Mouse (Mus musculus): ENCODE data around the gene Pcyt2. TPM values are rescaled to one million over a fixed set of nuclear protein-coding genes. Genes with fewer than 3 reads are reported as not detected.
"Not testable (repeated sequence)": the region's sequence is repeated elsewhere in the genome, so short reads cannot be mapped to it uniquely, and the experiment has no call there.

Pcyt2 gene
- total RNA-seq, 2 experiments from 2014 or later, result 150 TPM

DNA sequence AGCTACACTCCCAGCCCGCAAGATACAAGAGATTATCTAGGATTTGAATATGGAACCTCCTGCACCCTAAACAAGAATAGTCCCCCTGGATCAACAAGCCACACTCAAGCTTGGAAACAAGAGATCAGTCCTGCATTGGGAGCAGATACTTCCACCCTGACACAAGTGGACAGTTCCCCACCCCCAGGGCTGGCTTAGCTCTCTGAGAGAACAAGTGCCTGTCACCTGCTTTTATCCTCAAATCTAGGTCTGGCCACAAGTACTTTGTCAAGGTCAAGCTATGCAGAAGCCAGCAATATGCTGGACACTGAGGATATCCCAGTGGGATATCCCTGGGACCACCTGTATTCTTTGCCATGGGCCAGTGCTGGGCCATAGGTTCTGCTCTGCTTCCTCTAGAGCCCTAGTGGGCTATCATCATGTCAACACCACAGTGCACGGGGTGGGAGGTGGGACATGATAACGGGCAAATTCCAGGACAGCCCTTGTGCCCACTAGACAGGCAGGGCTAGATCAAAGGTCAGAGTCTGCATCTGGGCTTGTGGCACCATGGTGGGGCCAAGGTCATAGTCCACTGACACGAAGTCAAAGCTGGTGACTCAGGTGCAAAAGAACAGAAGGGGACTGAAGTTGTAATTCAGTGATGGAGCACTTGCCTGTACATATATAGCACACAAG lies 980 bp downstream of the Pcyt2 start:
- DNase-seq (ENCODE audit: low spot score in 2 of 2), result no peak

DNA sequence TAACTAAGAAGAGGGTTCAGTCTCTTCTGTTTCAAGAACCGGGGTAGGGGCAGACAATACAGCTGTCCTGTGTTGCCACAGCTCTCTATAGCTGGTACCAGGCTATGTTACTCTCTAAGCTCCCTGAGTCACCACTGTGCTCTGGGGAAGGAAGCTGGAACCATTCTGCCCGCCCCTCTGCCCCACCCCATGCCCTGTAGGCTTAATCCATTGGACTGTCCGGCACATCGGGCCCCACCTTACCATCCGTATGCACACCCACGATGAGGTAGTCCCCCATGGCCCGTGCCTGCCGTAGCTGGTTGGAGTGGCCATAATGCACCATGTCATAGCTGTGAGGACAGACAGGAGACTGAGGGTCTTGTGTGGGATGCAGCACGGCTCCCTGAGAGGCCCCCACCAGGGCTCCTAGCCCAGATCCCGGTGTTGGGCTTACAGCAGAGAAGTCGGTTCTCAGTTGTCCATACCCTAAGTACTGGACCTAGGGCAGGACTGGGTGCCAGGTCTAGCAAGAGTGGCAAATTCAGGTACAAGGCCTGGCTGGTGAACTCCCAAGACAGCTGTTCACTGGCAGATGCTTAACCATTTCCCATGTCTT lies 2.0 kb downstream of the Pcyt2 start:
- no peak for DNase-seq (ENCODE audit: low spot score in 2 of 2)

DNA sequence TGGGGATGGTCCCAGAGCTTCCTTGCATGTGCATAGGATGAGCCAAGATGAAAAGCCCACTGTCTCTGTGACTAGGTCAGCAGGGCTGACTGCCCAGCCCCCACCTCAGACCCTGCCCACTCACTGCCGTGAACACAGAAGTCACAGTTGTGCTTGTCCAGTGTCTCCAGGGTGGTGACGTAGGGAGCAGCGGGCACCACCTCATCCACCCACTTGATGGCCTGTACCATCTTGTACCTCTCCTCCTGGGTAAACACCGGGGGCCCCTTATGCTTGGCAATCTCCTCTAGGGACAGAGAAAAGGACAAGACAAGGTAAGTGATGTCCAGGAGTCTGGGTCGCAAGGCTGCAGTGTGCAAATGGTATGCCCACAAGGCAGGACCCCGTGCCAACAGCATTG lies 2.6 kb downstream of the Pcyt2 start:
- no peak for DNase-seq (ENCODE audit: low spot score in 2 of 2)

DNA sequence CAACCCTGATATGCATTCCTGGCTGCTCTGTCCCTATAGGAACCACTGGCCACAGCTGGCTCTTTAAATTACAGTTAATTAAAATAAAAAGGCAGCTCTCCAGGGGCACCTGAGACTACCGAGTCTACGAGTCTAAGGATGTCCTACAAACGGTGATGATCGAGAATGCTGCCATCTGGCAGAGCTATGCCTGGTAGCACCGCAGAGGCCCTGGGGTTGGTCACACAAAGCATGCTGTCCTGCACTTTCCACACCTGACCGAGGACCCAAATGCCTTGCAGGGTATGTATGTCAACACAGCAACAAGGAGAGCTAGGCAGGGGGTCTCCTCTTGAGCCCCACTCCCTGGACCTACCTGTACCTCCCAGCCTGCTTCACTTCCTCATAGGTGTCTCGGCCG lies 3.8 kb downstream of the Pcyt2 start:
- DNase-seq (ENCODE audit: low spot score in 2 of 2), result no peak

DNA sequence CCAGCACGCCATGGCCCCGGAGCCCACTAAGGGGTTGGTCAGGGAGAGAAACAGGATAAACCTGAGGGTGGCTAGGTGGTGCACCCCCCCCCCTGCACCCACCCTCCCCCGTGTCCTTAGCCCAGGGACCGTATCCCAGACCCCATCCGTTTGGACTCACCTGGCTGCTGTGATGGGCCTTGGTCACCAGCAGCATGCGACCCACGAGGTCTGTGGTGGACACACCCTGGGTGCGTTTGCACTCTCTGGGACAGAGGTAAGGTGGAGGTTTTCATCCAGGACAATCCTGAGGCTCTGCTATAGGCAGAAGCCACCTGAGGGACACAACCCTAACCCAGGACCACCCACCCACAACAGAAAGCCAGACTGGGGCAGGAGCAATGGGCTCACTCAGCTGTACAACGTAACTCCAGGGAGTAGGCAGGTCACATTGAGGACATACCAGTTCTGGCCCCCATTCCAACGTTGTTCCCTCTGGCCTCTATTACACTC lies 4.2 kb downstream of the Pcyt2 start:
- no peak for DNase-seq (ENCODE audit: low spot score in 2 of 2)

DNA sequence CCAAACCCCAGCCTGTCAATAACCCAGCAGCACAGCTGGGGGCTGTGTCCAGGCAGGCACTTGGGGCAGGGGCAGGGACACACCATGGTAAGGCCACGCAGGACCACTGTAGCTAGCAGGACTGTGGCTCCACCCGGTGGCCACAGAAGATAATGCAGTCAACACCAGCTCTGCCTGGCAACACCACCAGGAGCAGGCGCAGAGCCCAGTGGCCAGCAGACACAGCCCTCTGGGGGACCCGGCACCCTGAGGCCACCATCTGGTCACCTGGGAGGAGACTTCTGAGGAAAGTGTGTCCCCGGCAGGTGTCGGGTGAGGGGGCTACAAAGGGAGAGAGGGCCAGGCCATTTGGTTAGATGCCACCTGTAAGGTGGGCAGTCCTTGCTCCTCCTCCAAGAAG lies 5.0 kb downstream of the Pcyt2 start:
- DNase-seq (ENCODE audit: low spot score in 2 of 2), result peak; percentile 63 to 67

DNA sequence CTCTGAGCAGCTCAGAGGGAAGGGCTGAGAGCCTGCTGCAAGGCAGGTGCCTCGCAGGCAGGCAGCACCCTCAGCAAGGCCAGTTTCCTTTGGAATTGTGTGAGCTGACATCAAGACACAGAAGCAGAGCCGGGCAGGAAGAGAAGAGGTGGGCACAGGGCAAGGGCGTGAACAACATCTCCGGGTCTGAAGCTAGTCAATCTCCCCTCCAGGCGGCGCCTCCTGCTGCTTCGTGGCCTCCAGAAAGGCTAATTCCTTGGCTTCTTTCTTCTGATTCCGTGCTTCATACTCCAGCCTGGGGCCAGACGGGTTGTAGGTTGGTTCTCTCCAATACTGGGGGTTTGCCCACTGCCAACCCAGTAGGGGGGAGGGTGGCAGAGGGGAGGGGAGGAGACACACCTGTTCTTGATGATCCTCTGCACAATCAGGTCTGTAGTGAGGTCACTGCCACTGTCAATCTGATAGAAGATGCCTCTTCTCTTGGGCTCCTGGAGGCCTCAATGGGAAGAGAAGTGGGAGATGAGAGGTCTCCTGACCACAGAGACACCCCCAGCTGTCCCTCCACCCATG lies 7.2 kb downstream of the Pcyt2 start:
- no peak for DNase-seq (ENCODE audit: low spot score in 2 of 2)

DNA sequence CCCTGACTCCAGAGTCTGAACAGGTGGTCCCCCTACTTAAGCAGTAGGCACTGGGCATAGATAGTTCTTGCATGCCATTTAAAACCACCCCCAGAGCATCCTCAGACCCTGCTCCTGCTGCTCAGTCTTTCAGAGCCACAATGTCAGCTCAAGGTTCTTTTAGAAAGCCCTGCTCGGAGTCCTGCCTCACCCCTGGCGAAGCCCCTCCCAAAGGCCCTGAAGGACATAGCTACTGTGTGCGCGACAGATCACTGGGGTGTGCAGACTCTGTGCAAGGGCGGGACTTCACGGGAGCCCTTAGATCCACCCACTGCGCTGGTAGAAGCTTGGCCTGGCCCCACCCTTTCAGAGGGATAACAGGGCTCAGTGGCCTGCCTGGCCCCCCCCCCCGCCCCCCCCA lies 8.5 kb downstream of the Pcyt2 start:
- DNase-seq (ENCODE audit: low spot score in 2 of 2), result no peak

DNA sequence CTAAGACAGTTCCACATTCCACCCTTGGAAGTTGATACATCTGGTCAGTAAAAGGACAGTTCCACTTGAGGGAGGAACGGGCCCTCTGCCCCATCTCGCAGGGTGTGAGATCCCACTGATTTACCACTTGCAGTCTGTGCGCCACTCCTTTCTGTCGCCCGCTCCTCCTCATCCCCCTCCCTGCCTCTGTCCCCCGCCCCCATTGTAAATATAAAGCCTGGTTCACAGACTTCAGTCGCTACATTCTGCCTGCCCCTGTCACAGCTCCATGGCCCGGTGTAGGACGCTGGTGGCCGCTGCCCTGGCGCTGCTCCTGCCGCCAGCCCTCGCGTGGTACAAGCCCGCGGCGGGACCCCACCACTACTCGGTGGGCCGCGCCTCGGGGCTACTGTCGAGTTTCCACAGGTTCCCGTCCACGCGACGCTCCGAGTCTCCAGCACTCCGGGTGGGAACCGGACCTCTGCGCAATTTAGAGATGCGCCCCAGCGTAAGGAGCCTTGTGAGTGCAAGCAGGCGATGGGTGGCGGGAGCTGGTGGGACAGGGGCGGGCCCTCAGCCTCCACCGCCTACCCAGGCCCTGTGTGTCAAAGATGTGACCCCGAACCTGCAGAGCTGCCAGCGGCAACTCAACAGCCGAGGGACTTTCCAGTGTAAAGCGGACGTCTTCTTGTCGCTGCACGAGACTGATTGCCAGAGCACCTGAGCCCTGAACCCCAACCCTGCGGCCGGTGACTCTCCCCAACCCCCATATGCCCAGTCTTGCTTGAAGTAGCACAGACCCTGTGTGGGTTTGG lies 9.3 kb downstream of the Pcyt2 start, which contains the start of gene Npb:
Gene Npb (plus strand): TSS at position 237 of the 794 bp plus-strand sequence.
- no peak for DNase-seq (ENCODE audit: low spot score in 2 of 2)

DNA sequence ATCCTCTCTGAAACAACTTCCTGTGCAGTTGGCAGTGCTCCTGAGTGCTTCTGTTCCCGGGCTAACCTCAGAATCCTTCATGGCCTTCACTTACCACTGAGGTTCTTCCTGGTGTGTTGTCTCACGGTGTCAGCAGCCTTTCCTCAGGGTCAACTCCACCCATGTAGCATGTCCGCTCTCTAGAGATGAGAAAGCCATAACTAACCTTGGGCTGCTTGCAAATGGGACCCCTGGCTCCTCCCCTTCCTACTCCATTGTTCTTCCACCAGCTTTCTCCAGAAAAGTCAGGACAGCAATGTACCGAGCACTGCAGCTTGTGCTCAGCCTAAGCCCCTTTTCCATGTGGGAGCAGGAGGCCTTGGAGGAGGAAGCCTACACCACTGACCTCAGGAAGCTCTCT lies 11.0 kb downstream of the Pcyt2 start:
- no peak for DNase-seq (ENCODE audit: low spot score in 2 of 2)

DNA sequence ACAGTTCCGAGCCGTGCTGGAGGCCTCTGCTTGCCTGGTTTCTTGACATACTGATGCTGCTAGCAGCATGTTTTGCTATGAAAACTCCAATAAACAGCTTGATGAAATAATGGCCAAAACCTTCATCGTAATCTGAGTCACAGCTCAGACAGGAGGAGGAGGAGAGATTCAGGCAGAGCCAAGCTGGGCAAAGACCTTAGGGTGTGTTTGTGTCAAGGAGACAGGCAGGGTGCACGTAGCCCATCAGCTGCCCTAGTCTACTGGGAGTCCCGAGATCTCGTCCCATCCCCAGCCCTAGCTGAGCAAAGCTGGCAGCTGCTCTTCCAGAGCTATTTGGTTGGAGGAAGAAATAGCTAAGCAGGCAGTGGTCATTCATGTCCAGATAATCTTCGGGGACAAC lies 12.1 kb downstream of the Pcyt2 start:
- no peak for DNase-seq (ENCODE audit: low spot score in 2 of 2)

DNA sequence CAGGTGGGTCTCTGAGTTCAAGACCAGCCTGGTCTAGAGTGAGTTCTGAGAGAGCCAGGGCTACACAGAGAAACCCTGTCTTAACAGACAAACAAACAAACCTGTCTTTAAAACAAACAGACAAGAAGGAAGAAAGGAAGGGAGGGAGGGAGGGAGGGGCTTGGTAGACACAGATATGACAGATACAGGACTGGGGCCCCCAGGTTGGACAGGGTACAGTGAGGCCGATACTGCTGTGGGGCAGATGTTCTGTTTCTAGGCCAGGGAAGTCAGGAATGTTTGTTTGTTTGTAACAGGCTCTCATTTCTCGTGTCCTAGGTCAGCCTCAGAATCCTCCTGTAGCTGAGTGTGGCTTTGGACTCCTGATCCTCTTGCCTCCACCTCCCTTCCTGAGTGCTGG lies 14.2 kb downstream of the Pcyt2 start:
- no peak for DNase-seq (ENCODE audit: low spot score in 2 of 2)

DNA sequence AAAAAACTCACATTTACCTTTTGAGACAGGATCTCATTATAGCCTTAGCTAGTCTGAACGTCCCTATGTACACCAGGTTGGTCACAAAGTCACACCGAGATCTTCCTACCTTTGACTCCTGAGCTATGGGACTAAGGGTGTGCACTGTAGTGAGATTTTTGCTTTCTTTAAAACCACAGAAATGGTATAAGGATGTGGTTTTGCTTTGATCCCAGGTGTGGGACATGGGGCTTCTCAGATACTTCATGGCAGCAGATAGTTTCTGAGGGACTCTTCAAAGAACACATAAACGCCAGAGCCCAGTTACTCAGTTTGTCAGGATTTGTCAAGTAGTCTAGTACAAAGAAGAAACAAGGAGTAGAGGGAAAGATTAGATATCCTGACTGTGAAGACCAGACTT lies 17.0 kb downstream of the Pcyt2 start:
- DNase-seq (ENCODE audit: low spot score in 2 of 2), result no peak

DNA sequence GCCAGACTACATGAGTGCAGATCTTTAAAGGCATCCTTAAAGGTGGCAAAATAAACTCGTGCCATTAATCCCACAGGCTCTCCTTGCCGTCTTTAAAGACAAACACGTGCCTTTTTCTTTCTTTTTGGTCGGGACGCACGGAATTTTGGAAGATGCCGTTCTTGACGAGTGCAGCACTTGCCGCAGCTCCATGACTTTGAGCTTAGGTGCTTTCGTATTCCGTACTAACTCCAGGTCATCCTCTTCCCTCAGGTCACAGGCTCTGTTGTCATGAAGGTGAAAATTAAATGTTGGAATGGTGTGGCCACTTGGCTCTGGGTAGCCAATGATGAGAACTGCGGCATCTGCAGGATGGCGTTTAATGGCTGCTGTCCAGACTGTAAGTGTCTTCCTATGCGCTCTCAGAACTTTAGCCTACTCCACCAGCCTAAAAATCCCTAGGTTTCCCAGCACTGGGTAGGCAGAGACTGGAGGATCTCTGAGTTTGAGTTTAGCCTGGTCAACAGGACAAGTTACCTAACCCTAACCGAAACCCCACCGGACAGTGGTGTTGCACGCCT lies 18.7 kb downstream of the Pcyt2 start:
- no peak for DNase-seq (ENCODE audit: low spot score in 2 of 2)

DNA sequence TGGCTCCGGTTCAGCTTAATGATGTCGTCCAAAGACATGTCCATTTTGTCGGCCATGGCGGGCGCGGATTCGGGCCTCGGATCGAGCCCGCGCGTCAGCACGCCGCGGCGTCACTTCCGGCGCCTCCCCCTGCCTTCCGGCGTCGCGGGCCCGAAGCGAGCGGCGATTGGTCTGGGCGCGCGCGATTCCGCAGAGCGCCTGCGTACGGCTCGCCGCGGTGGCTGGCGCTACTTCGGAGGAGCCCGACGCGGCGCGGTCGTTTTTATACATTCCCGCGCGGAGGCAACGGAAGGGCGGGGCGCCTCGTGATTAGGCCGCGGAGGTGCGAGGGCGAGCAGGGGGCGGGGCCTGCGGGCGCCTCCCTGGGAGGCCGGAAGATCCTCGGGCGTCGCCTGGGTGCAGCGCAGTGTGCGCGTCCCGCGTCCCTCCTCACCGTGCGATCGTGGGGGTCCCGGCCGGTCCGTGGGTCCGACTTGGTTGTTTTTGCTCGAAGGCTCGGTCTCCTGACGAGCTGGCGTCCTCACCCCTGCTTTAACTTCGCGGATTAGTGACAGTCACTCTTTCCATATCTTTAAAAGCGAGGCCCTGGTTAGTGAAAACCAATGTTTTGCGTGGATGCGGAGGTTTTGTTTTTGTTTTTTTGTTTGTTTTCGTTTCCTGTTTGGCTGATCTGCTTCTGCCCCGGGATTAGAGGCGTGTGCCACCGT lies 19.3 kb downstream of the Pcyt2 start, which contains the start of the genes Alyref and Anapc11:
Gene Alyref (minus strand): TSS at position 83 of the 707 bp plus-strand sequence.
Gene Anapc11 (plus strand): TSS at position 139 of the 707 bp plus-strand sequence.
- peak; percentile 89 to 94 for DNase-seq (ENCODE audit: low spot score in 2 of 2)

DNA sequence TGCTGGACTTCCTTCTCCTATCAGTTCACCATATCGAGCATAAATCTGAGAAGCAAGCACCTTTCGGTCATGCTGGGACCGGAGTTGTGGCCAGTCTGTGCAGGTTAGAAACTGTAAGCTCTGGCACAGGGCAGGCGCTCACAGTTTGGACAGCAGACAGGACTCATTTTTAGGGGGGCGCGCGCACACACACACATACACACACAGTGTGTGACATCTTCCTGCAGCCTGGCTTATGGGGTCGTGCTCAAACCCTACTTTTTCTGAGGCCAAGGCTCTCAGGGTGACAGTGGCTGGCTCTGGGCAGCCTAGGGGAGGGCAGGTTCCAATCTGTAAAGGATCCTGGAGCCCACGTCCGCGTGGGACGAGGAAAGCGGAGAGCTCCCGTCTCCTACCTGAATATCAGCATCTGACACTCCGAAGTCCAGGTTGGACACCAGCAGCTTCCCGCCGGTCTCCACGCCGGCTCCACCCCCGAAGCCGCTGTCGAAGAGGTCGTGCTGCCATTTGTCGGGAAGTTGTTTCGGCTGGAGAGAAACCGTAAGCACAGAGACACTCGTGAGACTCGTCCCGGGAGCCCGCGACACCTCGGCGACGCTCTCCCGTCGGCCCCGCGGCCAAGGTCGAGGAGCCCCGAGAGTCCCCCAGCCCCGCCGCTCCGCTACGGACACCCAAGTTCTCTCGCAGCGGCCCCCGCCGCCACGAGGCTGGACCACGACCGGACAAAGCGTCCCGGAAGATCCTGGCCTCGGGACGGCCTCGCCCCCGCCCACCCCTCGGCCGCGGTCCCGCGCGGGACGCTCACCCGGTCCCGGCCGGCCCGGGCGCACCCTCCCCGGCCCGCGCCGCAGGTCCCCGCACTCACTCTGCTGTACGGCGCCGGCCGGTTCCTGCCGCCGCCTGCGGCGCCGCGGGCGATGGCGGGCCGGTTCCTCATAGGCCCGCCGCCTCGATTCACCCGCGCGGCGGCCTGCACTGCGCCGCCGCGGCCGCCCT lies 20.2 kb downstream of the Pcyt2 start:
- no peak for DNase-seq (ENCODE audit: low spot score in 2 of 2)

DNA sequence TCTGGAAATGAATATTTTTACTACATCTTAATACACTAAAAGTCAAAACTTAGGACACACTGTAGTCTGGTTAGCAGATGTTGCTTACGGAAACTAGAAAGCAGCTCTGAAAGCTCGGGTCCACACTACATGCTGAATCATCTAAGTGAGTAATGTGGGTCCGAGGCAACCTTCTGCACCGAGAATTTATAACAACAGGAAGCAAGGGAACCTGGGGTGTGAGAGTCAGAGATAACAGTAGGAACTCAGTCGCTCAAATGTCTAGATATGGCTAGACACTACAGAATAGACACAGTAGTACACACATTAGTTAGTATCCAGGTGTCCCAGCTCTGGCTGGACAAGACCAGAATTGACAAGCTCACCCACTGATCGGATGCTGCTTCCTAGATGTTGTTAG lies 29.2 kb downstream of the Pcyt2 start:
- no peak for DNase-seq (ENCODE audit: low spot score in 2 of 2)

DNA sequence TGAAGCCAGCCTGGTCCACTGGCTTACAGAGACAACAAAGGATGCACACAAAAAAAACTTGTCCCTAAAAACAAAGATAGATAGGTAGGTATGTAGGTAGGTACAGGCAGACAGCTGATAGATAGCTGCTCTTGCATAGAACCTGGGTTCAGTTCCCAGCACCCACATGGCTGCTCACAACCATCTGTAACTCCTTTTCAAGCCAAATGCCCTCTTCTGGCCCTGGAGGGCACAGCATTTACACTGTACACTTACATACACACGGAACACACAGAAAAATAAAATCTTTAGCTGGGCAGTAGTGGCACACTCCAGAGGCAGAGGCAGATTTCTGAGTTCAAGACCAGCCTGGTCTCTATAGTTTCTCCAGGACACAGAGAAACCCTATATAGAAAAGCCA lies 33.8 kb downstream of the Pcyt2 start:
- no peak for DNase-seq (ENCODE audit: low spot score in 2 of 2)

DNA sequence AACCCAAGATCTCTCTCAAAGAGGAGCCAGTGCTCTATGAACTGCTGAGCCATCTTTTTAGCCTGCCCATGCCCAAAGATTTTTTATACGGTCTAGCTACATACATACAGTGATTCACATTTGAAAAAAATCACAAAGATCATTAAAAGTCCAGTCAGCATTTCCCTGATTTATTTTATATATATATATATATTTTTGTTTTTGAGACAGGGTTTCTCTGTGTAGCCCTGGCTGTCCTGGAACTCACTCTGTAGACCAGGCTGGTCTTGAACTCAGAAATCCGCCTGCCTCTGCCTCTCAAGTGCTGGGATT lies 34.8 kb downstream of the Pcyt2 start:
- DNase-seq (ENCODE audit: low spot score in 2 of 2), result not testable (repeated sequence)
